Mouse (Mus musculus): ENCODE data around the gene Glt28d2.

The Glt28d2 gene

DNA sequence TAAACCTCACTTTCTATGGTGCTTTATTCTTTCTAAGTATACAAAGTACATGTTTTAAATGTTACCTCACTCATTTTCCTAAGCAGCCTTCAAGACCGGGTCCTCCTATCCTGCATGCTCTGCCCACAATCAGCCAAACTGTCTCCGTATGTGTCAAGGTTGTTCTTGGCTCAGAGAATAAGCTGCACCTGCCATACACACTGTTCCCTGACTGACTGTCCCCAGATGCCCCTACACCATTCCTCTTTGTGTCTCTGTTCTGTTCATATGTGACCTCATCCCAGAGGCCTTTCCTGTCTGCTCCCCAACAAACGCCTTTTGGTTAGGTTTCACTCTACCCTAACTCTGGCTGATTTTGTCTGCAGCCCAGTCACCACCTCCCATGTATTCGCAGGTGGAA is 60.0 kb downstream of the Glt28d2 start:
- DNase-seq (ENCODE audit: low spot score in 2 of 2), result no peak

DNA sequence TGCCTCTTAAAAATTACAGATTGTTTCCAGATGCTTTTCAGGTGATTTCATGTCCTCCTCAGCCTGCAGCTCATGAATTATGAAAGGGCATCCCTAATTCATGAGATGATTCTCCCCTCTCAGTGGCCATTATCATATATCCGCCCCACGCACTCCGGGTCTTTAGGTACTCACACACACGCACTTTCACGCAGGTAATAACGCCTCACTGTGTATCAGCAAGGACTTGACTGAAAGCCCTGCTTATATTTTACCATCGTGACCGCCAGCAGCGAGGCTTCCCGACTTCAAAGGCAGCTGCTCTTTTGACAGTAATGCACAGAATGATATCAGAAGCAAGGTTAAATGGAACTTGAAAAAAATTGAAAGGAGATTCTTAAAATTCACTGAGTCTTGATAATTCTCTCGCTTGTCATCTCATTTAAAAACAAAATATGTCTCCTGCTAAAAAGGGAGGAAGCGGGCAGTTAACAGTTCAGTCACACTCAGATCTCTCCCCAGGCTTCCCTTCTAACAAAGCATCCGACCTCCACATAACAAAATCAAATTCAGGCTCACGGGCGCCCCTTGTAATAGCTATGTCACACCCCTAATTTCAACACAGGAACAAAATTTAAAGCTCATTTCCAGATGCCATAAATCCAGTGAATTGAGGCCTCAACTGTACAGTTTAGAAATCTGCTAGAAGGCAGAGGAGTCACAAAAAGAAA is 66.3 kb downstream of the Glt28d2 start:
- no peak for DNase-seq (ENCODE audit: low spot score in 2 of 2)

Data from urinary bladder, adult 18-20 months (tissue).